Mouse (Mus musculus) intestine, postnatal 0 days (tissue): ENCODE results near the gene Gm20390. TPM values are rescaled to one million over a fixed set of nuclear protein-coding genes. Genes with fewer than 3 reads are reported as not detected.

Experiments used
- ATAC-seq: fragments of 200-750 bp; cut with Nextera tagmentation; 2 replicates; pipeline ENCODE4 v1.8.0; 2017; ENCODE audit warnings: mild to moderate bottlenecking, moderate TSS enrichment, moderate library complexity
- H3K27ac ChIP-seq: fragments of 300-500 bp; sonication (generic); 2 replicates; pipeline ENCODE4 v1.5.1; 2014; ENCODE audit warnings: mild to moderate bottlenecking, low read depth, low read length, moderate library complexity
- H3K27me3 ChIP-seq: fragments of 300-500 bp; sonication (generic); replicated peaks from 2 replicates; pipeline ENCODE4 v1.6.1; 2014; ENCODE audit warnings: low read length, mixed read lengths; ENCODE audit not compliant: control insufficient read depth, insufficient read depth
- H3K36me3 ChIP-seq: fragments of 300-500 bp; sonication (generic); 2 replicates; pipeline ENCODE4 v1.6.1; 2014; ENCODE audit warnings: mild to moderate bottlenecking, moderate library complexity; ENCODE audit not compliant: control insufficient read depth, insufficient read depth
- H3K4me1 ChIP-seq: fragments of 300-500 bp; sonication (generic); replicated peaks from 2 replicates; pipeline ENCODE4 v1.6.1; 2014; ENCODE audit warnings: antibody characterized with exemption, low read length, mixed read lengths; ENCODE audit not compliant: control insufficient read depth, insufficient read depth
- H3K4me2 ChIP-seq: fragments of 300-500 bp; sonication (generic); replicated peaks from 2 replicates; pipeline ENCODE4 v1.6.1; 2014; ENCODE audit warnings: low read depth, mild to moderate bottlenecking, moderate library complexity
- H3K4me3 ChIP-seq: fragments of 300-500 bp; sonication (generic); 2 replicates; pipeline ENCODE4 v1.5.1; 2014; ENCODE audit warnings: low read depth, low read length
- H3K9ac ChIP-seq: fragments of 300-500 bp; sonication (generic); 2 replicates; pipeline ENCODE4 v1.6.1; 2014; ENCODE audit warnings: mild to moderate bottlenecking, low read depth, low read length
- H3K9me3 ChIP-seq: fragments of 300-500 bp; sonication (generic); 2 replicates; pipeline ENCODE4 v1.6.1; 2016; ENCODE audit warnings: mixed run types; ENCODE audit not compliant: control insufficient read depth
- CTCF ChIP-seq: sonication (generic); IDR thresholded peaks from 2 replicates; pipeline ENCODE4 v1.5.1; 2016; ENCODE audit warnings: low read depth, mild to moderate bottlenecking, control low read depth, antibody characterized with exemption, moderate library complexity
- WGBS: fragments of 180-500 bp; shearing (Covaris S2); extraction: QIAGEN DNeasy Blood & Tissue Kit; methylation state at CpG from one replicate; pipeline ENCODE4 v1.1.7; 2014; 5-methylcytosine and 5-hydroxymethylcytosine counted together
- polyA plus RNA-seq: library from polyadenylated mRNA; unstranded; fragments of >200 nt; fragmentation: Nextera tagmentation; extraction: Ambion mirVana; gene quantifications from 2 replicates; pipeline ENCODE4 v1.2.1, GENCODE M21; 2015

The Gm20390 gene
- polyA plus RNA-seq, 1 experiment from 2014 or later, result 228 TPM

GRCm38 (mm10) chr11:93957031-93957555 is 11.0 kb downstream of the Gm20390 start:
- no peaks in the 10 kb centered on the region for H3K27me3 ChIP-seq
- ATAC-seq, result no peak
- H3K4me2 ChIP-seq, result no peak overlapping the region
- no peak for TF ChIP-seq CTCF
- no peaks in the 10 kb centered on the region for H3K9me3 ChIP-seq
- H3K36me3 ChIP-seq, result peaks cover 39% of the 10 kb centered on the region
- no peak overlapping the region for H3K4me3 ChIP-seq
- 86% methylated on average over 2 of the region's 2 CpGs for WGBS
- no peak overlapping the region for H3K27ac ChIP-seq
- H3K9ac ChIP-seq, result no peak overlapping the region
- H3K4me1 ChIP-seq, result 0 out of 2 replicates have a peak, but pooled peaks cover 6% of the 10 kb centered on the region

DNA sequence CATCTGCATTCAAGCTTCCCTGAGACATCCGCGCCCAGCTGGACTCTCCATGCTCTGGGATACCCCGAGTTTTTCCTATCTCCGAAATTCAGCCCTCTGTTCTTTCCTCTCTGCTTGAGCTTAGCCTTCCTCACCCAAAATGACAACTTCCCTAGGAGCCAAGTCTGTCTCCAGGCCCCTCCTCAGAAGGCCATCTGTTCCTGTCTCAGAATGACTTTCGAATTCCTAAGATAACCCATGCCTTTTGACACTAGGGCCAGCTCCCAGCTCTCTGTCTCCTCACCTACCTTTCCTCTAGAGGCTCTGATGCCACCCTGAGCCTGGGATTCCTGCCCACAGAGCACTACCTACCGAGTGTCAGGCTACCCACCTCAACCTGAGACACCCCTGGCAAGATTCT is 11.9 kb downstream of the Gm20390 start, which contains the start of gene Nme2:
Gene Nme2 (minus strand): TSS at position 101 of the 400 bp plus-strand sequence.
- under 1% methylated on average over 6 of the region's 6 CpGs for WGBS
- peak within 1 kb of the TSS; percentile 67 for H3K4me3 ChIP-seq
- H3K9me3 ChIP-seq, result no peaks in the 10 kb centered on the region
- peaks cover 41% of the 10 kb centered on the region for H3K36me3 ChIP-seq
- no peaks in the 10 kb centered on the region for H3K27me3 ChIP-seq
- peak; percentile 17; the same call in 1 of the 2 replicates for ATAC-seq
- peak within 1 kb of the TSS; percentile 59 for H3K9ac ChIP-seq
- TF ChIP-seq CTCF, result no peak
- 0 out of 2 replicates have a peak, but pooled peaks cover 6% of the 10 kb centered on the region for H3K4me1 ChIP-seq
- peak within 1 kb of the TSS; percentile 83 for H3K4me2 ChIP-seq
- H3K27ac ChIP-seq, result peak within 1 kb of the TSS; percentile 80

GRCm38 (mm10) chr11:93955256-93956150 is 12.6 kb downstream of the Gm20390 start:
- Histone ChIP-seq H3K27ac (peak overlapping the region; percentile 80), H3K9me3 (no peaks in the 10 kb centered on the region), H3K4me1 (0 out of 2 replicates have a peak, but pooled peaks cover 6% of the 10 kb centered on the region), H3K27me3 (no peaks in the 10 kb centered on the region), H3K4me2 (peak overlapping the region; percentile 83), H3K4me3 (peak overlapping the region; percentile 67), H3K9ac (peak overlapping the region; percentile 59), H3K36me3 (peaks cover 43% of the 10 kb centered on the region)
- peak; percentile 93 for ATAC-seq
- under 1% methylated on average over 65 of the region's 67 CpGs for WGBS
- peak; percentile 64 for TF ChIP-seq CTCF

GRCm38 (mm10) chr11:93954738-93955255 is 13.3 kb downstream of the Gm20390 start:
- 22% methylated on average over 13 of the region's 13 CpGs for whole genome bisulfite sequencing

DNA sequence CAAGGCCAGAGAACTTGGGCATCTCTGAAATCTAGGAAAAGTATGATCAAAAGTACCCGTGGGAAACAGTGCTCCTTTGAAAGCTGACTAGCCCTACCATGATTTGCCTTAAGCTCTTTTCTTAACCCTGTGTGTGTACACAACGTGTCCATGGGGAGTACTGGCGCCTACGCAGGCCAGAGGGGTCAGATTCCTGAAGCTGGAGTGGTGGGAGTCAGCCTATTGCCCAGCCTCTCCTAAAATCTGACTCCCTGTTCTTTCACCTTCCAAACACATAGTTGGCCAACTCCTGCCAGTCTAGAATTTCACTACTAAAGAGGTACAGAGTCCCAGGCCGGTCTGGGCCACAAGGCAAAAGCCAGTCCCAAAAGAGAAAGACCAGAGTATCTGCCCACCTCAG is 15.7 kb downstream of the Gm20390 start:
- no peak overlapping the region for H3K9ac ChIP-seq
- WGBS, result 71% methylated on average over 5 of the region's 5 CpGs
- no peak overlapping the region; the same call in 1 of the 2 replicates for H3K27ac ChIP-seq
- H3K27me3 ChIP-seq, result no peaks in the 10 kb centered on the region
- no peak for TF ChIP-seq CTCF
- ATAC-seq, result no peak
- H3K4me2 ChIP-seq, result no peak overlapping the region
- no peaks in the 10 kb centered on the region for H3K9me3 ChIP-seq
- H3K36me3 ChIP-seq, result peaks cover 37% of the 10 kb centered on the region
- 0 out of 2 replicates have a peak, but pooled peaks cover 6% of the 10 kb centered on the region for H3K4me1 ChIP-seq
- H3K4me3 ChIP-seq, result no peak overlapping the region

More at GRCm38 (mm10) chr11:93954738-93955255, 13.3 kb downstream of the Gm20390 start:
- no peak for TF ChIP-seq CTCF
- Histone ChIP-seq H3K4me3 (peak overlapping the region; percentile 67), H3K9me3 (no peaks in the 10 kb centered on the region), H3K27me3 (no peaks in the 10 kb centered on the region), H3K9ac (peak overlapping the region; percentile 59), H3K36me3 (peaks cover 42% of the 10 kb centered on the region), H3K4me1 (0 out of 2 replicates have a peak, but pooled peaks cover 6% of the 10 kb centered on the region), H3K27ac (peak overlapping the region; percentile 80), H3K4me2 (peak overlapping the region; percentile 83)
- peak; percentile 11 for ATAC-seq

DNA sequence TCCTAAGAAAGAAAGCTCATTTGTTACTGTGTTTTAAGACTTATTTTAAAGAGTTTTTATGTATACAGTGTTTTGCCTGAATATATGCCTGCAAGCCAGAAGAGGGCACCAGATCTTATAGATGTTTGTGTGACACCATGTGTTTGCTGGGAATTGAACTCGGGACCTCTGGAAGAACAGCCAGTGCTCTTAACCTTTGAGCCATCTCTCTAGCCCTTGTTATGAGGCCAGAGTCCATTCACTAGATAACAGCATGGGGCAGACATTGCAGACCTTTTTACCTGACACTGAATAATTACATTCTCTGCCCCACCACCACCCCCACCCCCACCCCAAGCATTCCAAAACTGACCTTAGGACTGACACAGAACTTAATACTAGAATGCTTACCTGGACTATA is 18.0 kb downstream of the Gm20390 start:
- no peaks in the 10 kb centered on the region for H3K4me1 ChIP-seq
- 0 out of 2 replicates have a peak overlapping the region, but pooled peaks have one; percentile 28 for H3K27ac ChIP-seq
- peak; percentile 83 for ATAC-seq
- TF ChIP-seq CTCF, result peak; percentile 55
- no peaks in the 10 kb centered on the region for H3K9me3 ChIP-seq
- H3K4me3 ChIP-seq, result no peak overlapping the region
- no peak overlapping the region for H3K9ac ChIP-seq
- no peak overlapping the region for H3K4me2 ChIP-seq
- peaks cover 37% of the 10 kb centered on the region for H3K36me3 ChIP-seq
- WGBS, result 36% methylated on average over 1 of the region's 1 CpGs
- H3K27me3 ChIP-seq, result no peaks in the 10 kb centered on the region
